In the genomic region with DNA sequence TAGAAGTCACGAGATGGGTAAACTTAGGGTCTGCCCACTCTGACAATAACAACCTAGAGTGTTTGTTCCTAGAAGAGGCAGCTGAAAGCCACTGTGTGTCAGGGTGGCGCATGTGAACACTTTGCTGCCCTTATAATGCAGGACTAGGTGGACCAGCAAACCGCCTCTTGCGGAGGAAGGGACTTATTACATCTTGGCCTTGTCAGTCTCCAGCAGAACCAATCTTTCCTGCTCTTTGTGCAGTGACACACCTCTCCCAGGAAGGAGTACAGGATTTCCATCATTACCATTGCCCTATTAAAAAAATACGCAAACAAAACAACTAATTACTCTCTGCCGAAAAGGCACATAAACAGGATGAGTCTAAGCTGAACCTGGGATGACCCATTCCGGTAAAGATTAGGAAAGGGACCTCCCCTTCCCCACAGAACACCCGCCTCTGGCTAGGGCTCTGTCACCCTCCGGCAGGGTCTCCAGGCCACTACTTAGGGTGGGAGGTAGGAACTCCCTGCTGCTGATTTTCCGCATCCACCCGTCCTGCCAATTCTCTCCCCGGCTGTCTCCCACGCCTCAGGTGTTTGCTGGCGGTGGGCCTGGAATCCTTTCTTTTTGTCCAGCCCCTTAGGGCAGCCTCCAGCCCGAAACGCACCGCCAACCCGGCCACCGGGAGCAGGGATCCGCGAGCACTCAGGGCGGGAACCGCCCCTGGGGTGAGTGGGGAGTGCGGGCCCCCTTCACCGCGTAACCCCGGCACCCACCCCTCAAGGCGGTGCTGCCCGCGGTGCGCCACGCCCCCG, we compare ENCODE assay signal across 8 mouse cellular contexts. TPM values are rescaled to one million over a fixed set of nuclear protein-coding genes. Genes with fewer than 3 reads are reported as not detected.
DNase-seq lines count a peak whose midpoint lies in the region; ATAC-seq lines count a peak whose summit lies in the region.

No protein-coding gene starts in this region.

- peak overlapping the region; percentile 83 for H3K4me2 ChIP-seq in embryonic facial prominence, embryonic 11.5 days (ENCODE audit: low read depth, low read length)
- H3K4me2 ChIP-seq in midbrain, embryonic 12.5 days (replicated peaks) = peak overlapping the region; percentile 91

- WGBS in embryonic facial prominence, embryonic 11.5 days = 3% methylated on average over 33 of the region's 33 CpGs
- WGBS in large intestine, adult 2 months = 8% methylated on average over 33 of the region's 33 CpGs
- WGBS in midbrain, embryonic 12.5 days = 4% methylated on average over 33 of the region's 33 CpGs

- no peak for ATAC-seq in megakaryocyte, adult 5-6 weeks (ENCODE audit: poor library complexity, severe bottlenecking)
- peak; percentile 39; the same call in 1 of the 2 replicates for ATAC-seq in embryonic facial prominence, embryonic 11.5 days (replicated peaks; ENCODE audit: insufficient number of reproducible peaks, low FRiP score, low TSS enrichment, low read depth)
- ATAC-seq in midbrain, embryonic 12.5 days (ENCODE audit: low FRiP score, low read depth) = peak; percentile 32

- peak; percentile 46 for DNase-seq in embryonic facial prominence, embryonic 11.5 days (ENCODE audit: low spot score)
- peak; percentile 54 to 63 for DNase-seq in heart, postnatal 10 days
- peak; percentile 35 for DNase-seq in large intestine, adult 2 months (ENCODE audit: low read depth, low spot score)
- DNase-seq in spleen, adult 12 weeks (ENCODE audit: low spot score) = no peak
- DNase-seq in right cerebral cortex, adult 18-20 months = no peak

- H3K9me3 ChIP-seq in megakaryocyte, embryonic 14.5 days = no peaks in the 10 kb centered on the region
- H3K9me3 ChIP-seq in embryonic facial prominence, embryonic 11.5 days (replicated peaks; ENCODE audit: control insufficient read depth, low read length) = no peaks in the 10 kb centered on the region
- H3K9me3 ChIP-seq in midbrain, embryonic 12.5 days = no peaks in the 10 kb centered on the region

- H3K27ac ChIP-seq in embryonic facial prominence, embryonic 11.5 days (replicated peaks; ENCODE audit: low read depth, low read length) = 0 out of 2 replicates have a peak overlapping the region, but pooled peaks have one; percentile 65
- H3K27ac ChIP-seq in midbrain, embryonic 12.5 days (replicated peaks) = no peak overlapping the region; the same call in 1 of the 2 replicates

- H3K4me3 ChIP-seq in megakaryocyte, embryonic 14.5 days (replicated peaks) = peak overlapping the region; percentile 93
- H3K4me3 ChIP-seq in embryonic facial prominence, embryonic 11.5 days (ENCODE audit: low read depth, low read length) = peak overlapping the region; percentile 66
- H3K4me3 ChIP-seq in midbrain, embryonic 12.5 days = peak overlapping the region; percentile 69

- H3K27me3 ChIP-seq in megakaryocyte, embryonic 14.5 days (replicated peaks) = peaks cover 66% of the 10 kb centered on the region
- H3K27me3 ChIP-seq in embryonic facial prominence, embryonic 11.5 days (ENCODE audit: control insufficient read depth, insufficient read depth, low read length) = peaks cover 6% of the 10 kb centered on the region; the same call in 1 of the 2 replicates
- peaks cover 53% of the 10 kb centered on the region for H3K27me3 ChIP-seq in midbrain, embryonic 12.5 days

- intact Hi-C loops in heart, postnatal 10 days (cut with DNase I) = loop anchor here (2.0 kb wide), 1 partner anchor 103 kb away; no protein-coding TSS in a partner anchor

- H3K9ac ChIP-seq in embryonic facial prominence, embryonic 11.5 days (replicated peaks; ENCODE audit: low read length) = peak overlapping the region; percentile 71
- H3K9ac ChIP-seq in midbrain, embryonic 12.5 days (replicated peaks) = peak overlapping the region; percentile 71

- H3K4me1 ChIP-seq in megakaryocyte, embryonic 14.5 days = peaks cover 28% of the 10 kb centered on the region
- no peaks in the 10 kb centered on the region; the same call in 1 of the 2 replicates for H3K4me1 ChIP-seq in embryonic facial prominence, embryonic 11.5 days (ENCODE audit: control insufficient read depth, insufficient read depth, low read length)
- H3K4me1 ChIP-seq in midbrain, embryonic 12.5 days = peaks cover 15% of the 10 kb centered on the region

- H3K36me3 ChIP-seq in megakaryocyte, embryonic 14.5 days (replicated peaks; ENCODE audit: low read length) = no peaks in the 10 kb centered on the region
- no peaks in the 10 kb centered on the region for H3K36me3 ChIP-seq in embryonic facial prominence, embryonic 11.5 days (replicated peaks; ENCODE audit: control insufficient read depth, insufficient read depth, low read depth, low read length)
- H3K36me3 ChIP-seq in midbrain, embryonic 12.5 days = no peaks in the 10 kb centered on the region

RNA-seq across cellular contexts. Expression of a gene that starts 0.6 kb away (rescaled TPM):
- 0.82 and 1.3 TPM in 2 replicates for polyA plus RNA-seq in megakaryocyte, embryonic 14.5 days (2012; ENCODE audit: insufficient read depth, low replicate concordance)
- 15.5 and 15.6 TPM in 2 replicates for total RNA-seq in megakaryocyte, adult 5-6 weeks (2015)
- 14.0 and 14.1 TPM in 2 replicates for total RNA-seq in megakaryocyte, adult 5-6 weeks (2017)
- 11.6 TPM in 2 replicates for polyA plus RNA-seq in embryonic facial prominence, embryonic 11.5 days (2014; fragmentation: Nextera tagmentation; extraction: Ambion mirVana)
- 10 to 100 TPM; 28.0 to 30.2 TPM for total RNA-seq in heart, postnatal 10 days (2021)
- 3.0 and 4.4 TPM in 2 replicates for polyA plus RNA-seq in large intestine, adult 2 months (2012; rRNA removed)
- 7.0 TPM in 2 replicates for polyA plus RNA-seq in midbrain, embryonic 12.5 days (2016; fragmentation: Nextera tagmentation; extraction: Ambion mirVana)

RNA-seq across cellular contexts. Expression of a gene that starts 37.8 kb away (rescaled TPM):
- polyA plus RNA-seq in megakaryocyte, embryonic 14.5 days (2012; ENCODE audit: insufficient read depth, low replicate concordance) = not detected in 2 replicates
- total RNA-seq in megakaryocyte, adult 5-6 weeks (2015) = 0.16 TPM in 1 of 2 replicates, not detected in the other
- total RNA-seq in megakaryocyte, adult 5-6 weeks (2017) = not detected in 2 replicates
- polyA plus RNA-seq in embryonic facial prominence, embryonic 11.5 days (2014; fragmentation: Nextera tagmentation; extraction: Ambion mirVana) = 10.3 and 11.2 TPM in 2 replicates
- under 1 TPM; 0.20 to 0.34 TPM for total RNA-seq in heart, postnatal 10 days (2021)
- polyA plus RNA-seq in large intestine, adult 2 months (2012; rRNA removed) = 45.9 and 60.0 TPM in 2 replicates
- 2.0 TPM in 2 replicates for polyA plus RNA-seq in midbrain, embryonic 12.5 days (2016; fragmentation: Nextera tagmentation; extraction: Ambion mirVana)

Comparison
In these comparisons a context has a peak if more than half of its experiments do, and no peak if none do; other contexts are left out.
1. DNase-seq: peak in embryonic facial prominence, embryonic 11.5 days (single experiment), heart, postnatal 10 days (2 of 2) and large intestine, adult 2 months (single experiment); none in spleen, adult 12 weeks (single experiment) and right cerebral cortex, adult 18-20 months (single experiment).
2. Peak in every context shown above with its lines, with median percentiles within 50 percentile points of each other: H3K4me3 ChIP-seq.